Mouse (Mus musculus) olfactory bulb, adult 2 months (tissue): ENCODE measurements around the gene Lrrc18.

Experiments used
- CTCF ChIP-seq: fragments of 200-500 bp; IDR thresholded peaks from 2 replicates; pipeline ENCODE4 v1.5.1; 2012; ENCODE audit warnings: low read depth, mild to moderate bottlenecking, low read length, moderate library complexity; ENCODE audit not compliant: insufficient read depth
- POLR2A ChIP-seq: fragments of 200-500 bp; IDR thresholded peaks from 2 replicates; pipeline ENCODE4 v1.6.1; 2012; ENCODE audit warnings: mild to moderate bottlenecking, low read depth, low read length, moderate library complexity; ENCODE audit not compliant: insufficient read depth

DNA sequence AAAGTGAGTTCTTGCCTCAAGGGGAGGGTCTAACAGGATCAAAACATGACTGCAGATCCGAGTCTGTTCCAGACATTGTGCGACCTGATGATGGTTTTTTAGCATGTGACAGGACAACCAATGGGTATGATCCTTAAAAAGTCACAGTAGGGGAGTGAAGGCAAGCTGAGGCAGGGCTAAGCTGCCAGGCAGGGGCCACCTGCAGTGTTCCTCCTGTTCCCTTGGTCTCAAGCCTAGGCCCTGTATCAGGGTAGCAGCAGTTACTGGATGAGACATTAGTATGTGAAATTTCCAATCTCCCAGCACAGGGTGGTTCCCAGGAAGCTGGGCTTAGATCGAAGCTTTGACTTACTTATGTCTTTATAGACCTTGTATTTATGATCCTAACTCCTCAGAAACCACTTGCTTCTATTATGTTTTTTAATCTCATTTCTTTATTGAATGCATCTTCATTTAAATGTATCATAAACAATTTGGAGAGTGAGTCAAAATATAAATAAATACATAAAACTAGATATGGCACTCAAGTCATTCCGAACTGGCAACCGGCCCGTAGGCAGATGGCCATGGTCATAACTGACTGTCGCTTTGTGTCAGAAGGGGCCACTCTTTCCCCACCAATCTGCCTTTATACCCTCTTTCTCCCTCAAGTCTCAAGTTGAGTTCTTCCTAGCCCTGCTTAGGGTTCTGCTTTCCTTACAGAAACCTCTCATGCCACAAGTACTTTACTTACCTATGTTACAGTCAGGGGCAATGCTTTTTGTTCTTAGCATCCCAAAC is 67.9 kb downstream of the Lrrc18 start:
- TF ChIP-seq CTCF (no peak), POLR2A (no peak)
